30 mouse cellular contexts compared by ENCODE assay signal in genomic region chr1:87038477-87039070, GRCm38 (mm10). TPM values are rescaled to one million over a fixed set of nuclear protein-coding genes. Genes with fewer than 3 reads are reported as not detected.
"Had no signal": no experiment of that assay in that cellular context is flagged by ENCODE, and none has a peak within 500 bp of the region (broad histone marks: within the 10 kb centered on the region; RNA-seq: fewer than 3 reads in every experiment).

No protein-coding gene starts in this region.

- ATAC-seq: liver, embryonic 12.5 days; midbrain, embryonic 16.5 days had no signal

- H3K27ac ChIP-seq: limb, embryonic 10.5 days; limb, embryonic 13.5 days; liver, embryonic 12.5 days; liver, embryonic 15.5 days; lung, embryonic 15.5 days; midbrain, embryonic 12.5 days; neural tube, embryonic 13.5 days; stomach, postnatal 0 days had no signal

- H3K4me2 ChIP-seq: limb, embryonic 13.5 days; liver, embryonic 12.5 days; liver, embryonic 15.5 days; lung, embryonic 15.5 days; midbrain, embryonic 12.5 days; neural tube, embryonic 13.5 days had no signal

- H3K4me3 ChIP-seq: limb, embryonic 10.5 days; limb, embryonic 13.5 days; liver, embryonic 12.5 days; liver, embryonic 15.5 days; lung, embryonic 15.5 days; midbrain, embryonic 12.5 days; myocyte; neural tube, embryonic 13.5 days had no signal

- H3K36me3 ChIP-seq: limb, embryonic 10.5 days; limb, embryonic 13.5 days; liver, embryonic 12.5 days; liver, embryonic 15.5 days; lung, embryonic 15.5 days; midbrain, embryonic 12.5 days; neural tube, embryonic 13.5 days had no signal

- DNase-seq: kidney, adult 18-20 months; kidney, adult 9 months; kidney, postnatal 14 days; kidney, postnatal 4 days; liver; lung, adult 18-20 months; lung, postnatal 10 days; lung, postnatal 36 days; retina, postnatal 1 day; right cerebral cortex, postnatal 4 days; thymus, adult 2 months; thymus, postnatal 25 days had no signal

- H3K9ac ChIP-seq: limb, embryonic 13.5 days; liver, embryonic 12.5 days; liver, embryonic 15.5 days; lung, embryonic 15.5 days; midbrain, embryonic 12.5 days; neural tube, embryonic 13.5 days had no signal

- H3K27me3 ChIP-seq: limb, embryonic 13.5 days; liver, embryonic 12.5 days; liver, embryonic 15.5 days; lung, embryonic 15.5 days; midbrain, embryonic 12.5 days; neural tube, embryonic 13.5 days had no signal

- H3K9me3 ChIP-seq: limb, embryonic 10.5 days; limb, embryonic 13.5 days; liver, embryonic 12.5 days; liver, embryonic 15.5 days; lung, embryonic 15.5 days; midbrain, embryonic 12.5 days; neural tube, embryonic 13.5 days had no signal

RNA-seq across cellular contexts. Expression of gene Alppl2, which starts 51.2 kb away (rescaled TPM):
- total RNA-seq: layer of hippocampus, adult 18-20 months; layer of hippocampus, postnatal 14 days; left cerebral cortex, adult 8-10 months; left cerebral cortex, postnatal 25 days; monocyte, adult 5-6 weeks; neutrophil, adult 5-6 weeks had no signal
- polyA plus RNA-seq: kidney, embryonic 16.5 days; limb, embryonic 10.5 days; limb, embryonic 13.5 days; liver, embryonic 12.5 days; liver, embryonic 15.5 days; lung, embryonic 15.5 days; midbrain, embryonic 12.5 days; midbrain, embryonic 16.5 days; myocyte; neural tube, embryonic 13.5 days; stomach, embryonic 14.5 days; stomach, postnatal 0 days had no signal
